Mouse (Mus musculus) lung, postnatal 4 days (tissue): ENCODE data around the gene Rftn1.
"Not testable (repeated sequence)": the region's sequence is repeated elsewhere in the genome, so short reads cannot be mapped to it uniquely, and the experiment has no call there.

Experiments used
- DNase-seq, 2 experiments: peaks; one replicate each; pipeline ENCODE4 v3.0.0; 2021

Rftn1 gene

GRCm38 (mm10) chr17:50190131-50191015 lies at the start of gene Rftn1:
Gene Rftn1, minus strand, starts transcription at chr17:50190674.
- peak; percentile 76 to 77 for DNase-seq

- DNase-seq = no peak
Measured at GRCm38 (mm10) chr17:50237818-50238610, 47.5 kb upstream of the Rftn1 start.

- peak; percentile 64 to 86 for DNase-seq
Measured at GRCm38 (mm10) chr17:50237436-50237709, 46.9 kb upstream of the Rftn1 start.

GRCm38 (mm10) chr17:50236702-50237435 lies 46.4 kb upstream of the Rftn1 start:
- DNase-seq = no peak

- DNase-seq = no peak
Measured at GRCm38 (mm10) chr17:50235943-50236701, 45.6 kb upstream of the Rftn1 start.

- DNase-seq = no peak
Measured at GRCm38 (mm10) chr17:50233956-50234355, 43.5 kb upstream of the Rftn1 start.

- no peak for DNase-seq
Measured at GRCm38 (mm10) chr17:50232821-50233220, 42.3 kb upstream of the Rftn1 start.

- no peak for DNase-seq
Measured at GRCm38 (mm10) chr17:50231206-50231605, 40.7 kb upstream of the Rftn1 start.

GRCm38 (mm10) chr17:50229534-50229933 lies 39.1 kb upstream of the Rftn1 start:
- DNase-seq = no peak

GRCm38 (mm10) chr17:50227366-50227765 lies 36.9 kb upstream of the Rftn1 start:
- DNase-seq = no peak

- DNase-seq = no peak
Measured at GRCm38 (mm10) chr17:50224718-50225117, 34.2 kb upstream of the Rftn1 start.

- DNase-seq = no peak
Measured at GRCm38 (mm10) chr17:50217978-50218377, 27.5 kb upstream of the Rftn1 start.

GRCm38 (mm10) chr17:50215104-50215503 lies 24.6 kb upstream of the Rftn1 start:
- DNase-seq = peak in 1 of 2 experiments; percentile 15

GRCm38 (mm10) chr17:50213117-50213516 lies 22.6 kb upstream of the Rftn1 start:
- no peak for DNase-seq

- DNase-seq = no peak
Measured at GRCm38 (mm10) chr17:50211816-50212215, 21.3 kb upstream of the Rftn1 start.

- DNase-seq = no peak
Measured at GRCm38 (mm10) chr17:50209831-50210230, 19.4 kb upstream of the Rftn1 start.

- DNase-seq = no peak
Measured at GRCm38 (mm10) chr17:50208137-50209045, 17.9 kb upstream of the Rftn1 start.

- DNase-seq = not testable (repeated sequence)
Measured at GRCm38 (mm10) chr17:50206262-50206661, 15.8 kb upstream of the Rftn1 start.

- DNase-seq = not testable (repeated sequence)
Measured at GRCm38 (mm10) chr17:50205840-50206239, 15.4 kb upstream of the Rftn1 start.

- DNase-seq = no peak
Measured at GRCm38 (mm10) chr17:50205152-50205782, 14.8 kb upstream of the Rftn1 start.
